Mouse (Mus musculus): ENCODE measurements at regions not wholly inside any gene's neighbourhood (a gene's known extent, or its start where the extent isn't known, plus 50 kb on each side); places are given as distances from the start of the nearest gene placed in this dataset.

DNA sequence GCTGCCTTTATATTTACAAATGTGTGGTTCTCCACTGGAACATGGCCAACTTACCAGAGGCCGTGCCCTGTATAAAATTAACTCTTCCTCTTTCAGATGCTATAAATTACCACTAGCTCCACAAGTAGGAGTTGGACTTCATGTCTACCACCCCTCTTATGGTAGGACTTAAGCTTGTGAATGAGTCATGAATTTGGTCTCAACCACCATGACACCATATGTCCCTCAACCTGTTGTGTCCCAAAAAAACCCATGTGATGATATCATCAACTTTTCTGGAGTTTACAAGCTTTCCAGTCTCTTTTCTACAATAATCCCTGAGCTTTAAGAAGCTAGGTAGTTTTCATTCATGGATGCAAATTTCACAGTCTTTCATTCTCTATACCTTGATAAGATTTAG is 1951.4 kb downstream of the Pcdh7 start:
- DNase-seq = no peak

DNA sequence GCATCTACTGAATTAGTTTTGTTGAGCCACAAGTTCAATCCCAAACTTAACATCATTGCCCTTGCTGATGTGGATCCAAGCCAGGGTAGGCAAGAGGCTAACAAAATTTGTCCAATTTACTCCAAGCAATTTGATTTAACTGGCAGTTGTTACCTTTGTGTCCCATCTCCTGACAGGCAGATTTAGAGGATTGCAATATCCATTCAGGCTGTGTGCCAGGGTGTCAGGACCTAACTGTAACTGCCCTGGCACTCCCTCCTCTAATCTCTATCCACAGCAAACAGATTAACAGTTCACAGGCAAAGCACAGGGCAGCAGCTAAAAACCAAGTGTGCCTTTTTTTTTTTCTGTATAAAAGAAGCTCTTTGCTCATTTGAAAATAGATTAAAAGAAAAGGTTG is 1982.2 kb downstream of the Pcdh7 start:
- DNase-seq = peak; percentile 2

DNA sequence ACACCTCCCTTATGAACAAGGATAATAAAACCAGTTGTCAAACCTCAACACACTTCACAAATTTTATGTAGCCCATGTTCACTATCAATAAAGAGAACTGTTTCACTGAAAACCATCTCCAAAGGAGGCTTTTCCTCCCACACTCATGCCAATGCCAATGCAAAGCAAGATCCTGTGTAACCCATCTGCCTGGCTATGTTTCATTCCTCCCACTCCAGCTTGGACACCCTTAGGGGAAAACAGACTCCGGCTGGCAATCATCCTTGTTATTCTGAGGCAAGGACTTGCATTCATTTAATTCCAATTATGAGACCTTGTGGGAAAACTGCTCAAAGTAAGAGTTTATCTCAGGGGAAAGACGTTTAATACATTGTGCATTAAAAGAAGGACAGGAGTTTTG is 1997.7 kb downstream of the Pcdh7 start:
- DNase-seq = no peak

DNA sequence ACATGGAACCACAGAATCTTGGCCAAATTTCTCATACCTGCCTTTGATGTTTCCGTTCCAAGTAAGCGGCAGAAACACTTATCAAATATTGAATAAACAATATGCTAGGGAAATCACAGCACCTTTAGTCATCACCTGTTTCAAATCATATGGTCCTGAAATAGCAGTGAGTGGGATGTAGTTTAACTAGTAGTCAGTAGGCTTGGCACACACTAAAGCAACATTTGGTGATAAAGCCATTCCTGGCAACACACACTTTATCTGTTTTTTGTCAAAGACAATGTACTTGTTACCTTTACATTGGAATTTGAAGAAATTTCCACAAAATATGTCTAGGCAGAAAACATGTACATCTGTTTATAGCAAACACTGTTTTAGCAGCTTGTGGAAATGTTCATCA is 2038.5 kb downstream of the Pcdh7 start:
- DNase-seq = no peak

DNA sequence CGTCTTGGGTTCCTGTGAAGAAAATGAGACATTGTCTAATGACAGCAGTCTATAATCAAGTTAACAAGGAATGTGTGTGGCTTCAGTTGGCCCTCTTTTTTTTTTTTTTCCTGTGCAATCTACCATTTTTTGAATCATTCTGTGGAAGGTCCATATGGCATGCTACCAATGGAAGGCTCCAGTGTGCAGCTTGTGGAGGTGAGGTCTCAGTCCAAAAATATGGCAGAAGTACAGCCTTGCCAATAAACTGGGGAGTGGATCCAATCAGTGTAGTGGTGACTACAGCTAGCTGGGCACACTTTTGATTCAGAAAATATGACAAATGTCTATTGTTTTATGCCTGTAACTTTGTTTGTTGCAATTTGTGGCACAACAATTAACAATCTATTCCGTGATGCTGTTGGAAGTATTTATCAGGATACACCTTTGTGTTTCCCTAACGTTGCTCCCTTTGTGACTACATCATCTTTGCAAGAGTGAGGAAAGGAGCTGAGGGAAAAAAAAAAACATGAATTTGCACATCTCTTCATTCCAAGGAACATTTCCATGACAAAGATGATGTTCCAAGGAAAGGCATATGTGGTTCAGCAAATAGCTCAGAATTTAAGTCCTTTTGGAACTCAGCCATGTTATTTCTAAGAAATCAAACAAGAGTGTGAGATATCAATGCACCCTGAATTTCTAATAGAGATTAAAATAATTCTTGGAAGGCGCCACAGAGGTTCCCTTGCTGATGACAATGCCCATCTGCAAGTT is 2039.1 kb downstream of the Pcdh7 start:
- no peak for DNase-seq

Measured in adrenal gland, postnatal 10 days (tissue).